Mouse (Mus musculus): Measurements from ENCODE around the gene Nrp1. TPM values are rescaled to one million over a fixed set of nuclear protein-coding genes. Genes with fewer than 3 reads are reported as not detected.

The Nrp1 gene
- 27.3 and 27.9 TPM in 2 replicates for polyA plus RNA-seq (2015; fragmentation: Nextera tagmentation; extraction: Ambion mirVana)

DNA sequence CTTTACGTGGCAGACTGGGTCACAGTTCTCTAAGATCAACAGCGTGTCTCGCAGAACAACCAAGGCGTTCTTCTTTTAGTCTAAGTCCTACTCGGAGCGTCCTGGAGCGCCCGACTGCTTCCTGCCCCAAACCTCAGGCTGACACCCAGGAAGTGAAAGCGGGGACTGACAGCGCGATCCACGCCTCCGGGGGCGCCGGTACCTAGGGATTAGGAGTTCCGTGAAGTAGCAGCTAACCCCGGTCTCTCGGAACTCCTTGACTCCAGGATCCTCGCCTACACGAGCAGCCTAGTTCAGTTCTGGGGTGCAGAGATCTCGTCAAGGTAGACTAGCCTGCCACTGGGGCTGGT is at the start of gene Nrp1:
Gene Nrp1 (plus strand): TSS at position 199 of the 350 bp plus-strand sequence.

MicroRNAs within 50 kb of the gene (microRNA counts, 519-probe panel; counts per million panel counts)
- microRNA mmu-miR-1903 = not detected

Small RNA genes lying within 50 kb of the gene (microRNA-seq; reads per million reads assigned to microRNA genes)
- not detected for gene Mir1903
